Mouse (Mus musculus) spleen, postnatal 36 days (tissue): ENCODE results near the gene Rcc1.

ENCODE experiments used
- DNase-seq, 2 experiments: peaks; one replicate each; pipeline ENCODE4 v3.0.0; 2022; ENCODE audit warnings: low spot score in 2 of 2, mixed read lengths in 1 of 2

Gene Rcc1

GRCm38 (mm10) chr4:132353481-132353885 lies at the start of gene Rcc1:
Gene Rcc1 (minus strand): TSS chr4:132353605.
- DNase-seq, result peak; percentile 93 to 95

GRCm38 (mm10) chr4:132401016-132401415 lies 47.6 kb upstream of the Rcc1 start:
- no peak for DNase-seq

GRCm38 (mm10) chr4:132398863-132399262 lies 45.5 kb upstream of the Rcc1 start:
- no peak for DNase-seq

DNA sequence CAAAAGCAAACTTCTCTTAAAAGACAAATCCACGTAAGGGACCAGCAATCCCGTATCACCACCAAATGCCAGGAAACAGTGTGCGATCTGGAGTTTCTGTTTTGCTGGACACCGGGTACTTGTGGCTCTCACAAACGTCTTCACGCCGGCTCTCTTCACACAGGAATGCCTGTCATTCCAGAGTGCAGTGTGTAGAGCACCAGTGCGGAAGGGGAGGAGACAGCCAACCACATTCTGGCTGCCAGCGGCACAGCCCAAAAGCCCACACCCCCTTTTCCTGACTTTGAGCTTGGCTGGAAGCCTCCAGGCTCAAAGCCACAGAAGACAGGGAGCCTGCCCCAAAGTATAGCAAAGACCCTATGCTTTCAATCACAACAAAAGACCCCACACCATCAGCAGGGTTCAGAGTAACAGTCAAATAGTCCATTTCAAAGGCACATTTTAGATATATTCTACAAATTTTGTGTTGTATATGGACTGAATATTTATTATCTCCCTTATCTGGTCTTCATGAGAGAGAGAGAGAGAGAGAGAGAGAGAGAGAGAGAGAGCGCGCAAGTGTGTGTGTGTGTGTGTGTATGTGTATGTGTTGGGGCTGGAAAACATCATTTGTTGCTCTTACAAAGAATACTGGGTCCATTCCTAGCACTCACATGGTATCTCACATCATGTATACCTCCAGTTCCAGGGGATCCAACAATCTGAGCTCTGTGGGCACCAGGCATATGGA lies 44.8 kb upstream of the Rcc1 start:
- peak; percentile 22 to 37 for DNase-seq

GRCm38 (mm10) chr4:132397120-132397519 lies 43.7 kb upstream of the Rcc1 start:
- DNase-seq, result no peak

DNA sequence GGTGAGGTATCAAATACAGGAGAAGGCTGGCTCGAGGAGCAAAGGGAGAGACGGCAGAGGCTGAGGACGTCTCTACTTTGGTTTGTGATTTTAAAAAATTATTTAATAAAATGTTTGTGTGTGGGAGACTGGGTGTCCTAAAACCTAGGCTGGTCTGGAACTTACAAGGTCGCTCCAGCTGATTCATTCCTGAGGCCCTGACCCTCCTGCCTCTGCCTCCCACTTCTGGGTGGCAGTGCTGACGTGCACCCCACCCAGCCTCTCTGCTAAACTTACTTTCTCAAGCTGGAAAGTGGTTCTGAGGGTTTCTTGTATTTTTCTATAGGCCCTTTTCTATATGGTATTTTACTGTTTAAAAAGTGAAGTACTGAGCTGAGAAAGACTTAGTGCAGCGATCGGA lies 42.8 kb upstream of the Rcc1 start:
- DNase-seq, result no peak

DNA sequence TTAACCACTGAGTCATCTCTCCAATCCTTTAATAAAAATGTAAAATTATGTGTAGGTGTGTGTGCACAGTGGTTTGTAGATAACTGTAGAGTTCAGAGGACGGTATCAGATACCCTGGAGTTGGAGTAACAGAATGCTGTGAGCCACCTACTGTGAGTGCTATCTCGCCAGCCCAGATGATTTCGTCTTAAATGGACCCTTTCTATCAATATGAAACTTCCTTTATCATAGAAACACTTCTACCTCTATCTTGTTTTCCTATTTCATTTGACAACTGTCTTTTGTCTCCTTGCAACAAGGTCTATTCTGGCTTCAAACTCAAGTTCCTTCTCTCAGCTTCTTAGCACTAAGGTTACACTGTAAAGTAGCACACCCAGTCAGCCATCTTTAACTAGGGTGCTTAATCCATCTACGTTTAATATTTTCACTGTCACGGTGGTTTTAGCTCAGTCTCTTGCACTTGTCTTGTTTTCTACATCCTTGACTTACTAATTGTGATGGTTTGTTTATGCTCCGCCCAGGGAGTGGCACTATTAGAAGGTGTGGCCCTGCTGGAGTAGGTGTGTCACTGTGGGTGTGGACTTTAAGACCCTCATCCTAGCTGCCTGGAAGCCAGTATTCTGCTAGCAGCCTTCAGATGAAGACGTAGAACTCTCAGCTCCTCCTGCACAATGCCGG lies 37.8 kb upstream of the Rcc1 start:
- no peak for DNase-seq

- no peak for DNase-seq
Observed at GRCm38 (mm10) chr4:132389302-132389701, 35.9 kb upstream of the Rcc1 start.

DNA sequence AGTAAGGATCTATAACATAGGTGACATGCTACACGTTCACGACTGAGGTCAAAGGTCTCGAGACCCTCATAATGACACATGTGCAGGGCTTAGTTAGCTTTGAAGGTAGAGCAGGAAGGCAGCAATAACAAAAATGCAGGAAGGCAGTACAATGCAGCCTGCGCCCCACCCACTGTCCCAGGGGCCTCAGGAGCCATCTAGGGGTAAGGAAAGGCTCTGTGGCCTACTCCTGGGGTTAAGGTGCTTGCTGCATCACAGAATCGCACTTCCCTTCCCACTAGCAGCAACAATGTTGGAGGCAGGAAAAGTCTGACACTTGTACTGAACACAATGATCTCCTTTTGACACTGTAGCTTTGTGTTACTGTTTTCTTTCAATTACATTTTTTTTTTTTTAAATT lies 34.2 kb upstream of the Rcc1 start:
- no peak for DNase-seq

GRCm38 (mm10) chr4:132386846-132387245 lies 33.4 kb upstream of the Rcc1 start:
- no peak for DNase-seq

DNA sequence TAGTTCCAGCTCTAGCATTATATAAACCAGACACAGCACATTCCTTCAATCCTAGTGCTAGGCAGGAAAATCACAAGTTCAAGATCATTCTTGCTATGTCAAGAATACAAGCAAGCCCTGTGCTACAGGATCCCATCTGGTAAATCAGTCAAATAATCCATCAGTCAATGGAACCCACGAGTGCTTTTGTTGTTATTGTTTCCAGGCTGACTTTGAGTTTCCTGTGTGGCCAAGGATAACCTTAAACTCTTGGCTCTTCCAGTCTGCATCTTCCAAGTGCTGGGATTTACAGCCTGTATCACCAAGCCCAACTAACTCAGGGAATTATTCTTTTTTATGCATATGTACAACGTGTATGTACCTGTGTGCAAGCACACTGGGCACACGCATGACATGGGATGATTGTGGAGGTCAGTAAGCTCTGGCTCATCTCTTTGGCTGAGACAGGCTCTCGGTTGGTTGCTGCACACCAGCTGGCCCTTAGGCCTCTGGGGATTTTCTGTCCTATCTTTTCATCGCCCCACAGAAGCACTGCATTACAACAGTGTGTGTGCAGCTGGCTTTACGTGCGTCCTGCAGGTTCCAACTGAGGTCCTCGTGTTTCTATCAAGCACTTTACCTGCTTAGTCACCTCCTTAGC lies 32.5 kb upstream of the Rcc1 start:
- no peak for DNase-seq

GRCm38 (mm10) chr4:132383455-132383854 lies 30.1 kb upstream of the Rcc1 start:
- no peak for DNase-seq

- no peak for DNase-seq
Observed at GRCm38 (mm10) chr4:132382296-132382695, 28.9 kb upstream of the Rcc1 start.

DNA sequence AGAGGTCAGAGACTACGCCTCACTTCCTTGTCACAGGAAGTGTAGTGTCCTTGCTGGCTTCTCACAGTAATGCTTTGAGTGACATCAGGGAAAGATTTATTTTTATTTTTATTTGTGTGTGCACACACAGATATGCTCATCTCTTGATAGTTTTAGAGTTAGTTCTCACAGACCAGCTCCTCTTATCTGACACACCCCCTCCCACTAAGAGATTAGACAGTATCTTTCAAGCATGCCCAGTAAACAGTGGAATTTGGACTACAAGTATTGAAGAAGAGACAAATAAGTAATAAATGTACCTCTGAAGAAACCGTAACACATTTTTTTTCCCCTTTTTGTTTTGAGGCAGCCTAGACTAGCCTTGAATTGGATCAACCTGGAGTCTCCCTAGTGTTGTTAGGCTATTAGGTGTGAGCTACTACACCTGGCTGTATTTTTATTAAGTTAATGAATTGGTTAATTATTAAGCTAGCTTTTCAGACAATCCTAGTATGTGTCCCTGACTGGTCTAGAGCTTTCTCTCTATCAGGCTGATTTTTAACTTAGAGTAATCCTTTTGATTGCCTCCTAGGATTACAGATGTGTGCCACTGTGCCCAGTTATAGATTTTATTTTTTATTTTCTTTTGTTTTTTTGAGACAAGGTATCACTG lies 27.7 kb upstream of the Rcc1 start:
- DNase-seq, result no peak

GRCm38 (mm10) chr4:132373820-132374219 lies 20.4 kb upstream of the Rcc1 start:
- DNase-seq, result no peak

DNA sequence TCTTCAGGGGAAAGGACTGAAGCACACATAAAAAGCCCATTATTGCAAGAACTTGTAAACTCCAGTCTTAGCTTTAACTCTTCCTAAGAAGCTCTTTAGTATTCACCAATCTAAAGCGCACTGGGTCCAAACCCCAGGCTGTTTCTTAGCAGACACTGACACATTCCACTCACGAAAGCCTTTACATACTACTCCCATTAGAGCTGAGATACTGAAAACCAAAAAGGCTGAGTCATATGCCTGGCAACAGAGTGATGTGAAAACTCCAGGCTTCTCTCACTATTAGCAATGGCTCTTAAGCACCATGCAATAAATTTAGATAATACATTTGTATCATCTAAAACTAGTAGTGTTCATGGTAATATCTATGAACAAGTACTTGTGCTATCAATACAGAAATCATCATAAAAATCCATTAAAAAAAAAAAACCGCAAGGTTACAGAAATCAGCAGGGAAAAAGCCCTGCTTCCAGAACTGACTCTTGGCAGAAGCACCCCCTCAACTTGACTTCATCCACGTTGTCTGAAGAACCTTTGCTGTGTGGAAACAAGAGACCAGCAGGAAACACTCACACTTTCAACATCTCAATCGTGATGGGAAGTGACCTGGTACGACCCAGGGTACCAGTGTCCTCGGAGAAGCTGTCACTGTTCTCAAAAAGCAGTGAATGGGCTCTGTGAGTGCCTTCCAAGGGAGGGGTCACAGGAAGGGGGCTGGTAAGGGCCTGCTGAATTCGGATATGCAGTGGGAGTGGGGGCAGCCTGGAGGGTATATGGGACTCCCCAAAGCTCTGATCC lies 16.7 kb upstream of the Rcc1 start:
- no peak for DNase-seq

GRCm38 (mm10) chr4:132367480-132368201 lies 14.2 kb upstream of the Rcc1 start:
- DNase-seq, result no peak

DNA sequence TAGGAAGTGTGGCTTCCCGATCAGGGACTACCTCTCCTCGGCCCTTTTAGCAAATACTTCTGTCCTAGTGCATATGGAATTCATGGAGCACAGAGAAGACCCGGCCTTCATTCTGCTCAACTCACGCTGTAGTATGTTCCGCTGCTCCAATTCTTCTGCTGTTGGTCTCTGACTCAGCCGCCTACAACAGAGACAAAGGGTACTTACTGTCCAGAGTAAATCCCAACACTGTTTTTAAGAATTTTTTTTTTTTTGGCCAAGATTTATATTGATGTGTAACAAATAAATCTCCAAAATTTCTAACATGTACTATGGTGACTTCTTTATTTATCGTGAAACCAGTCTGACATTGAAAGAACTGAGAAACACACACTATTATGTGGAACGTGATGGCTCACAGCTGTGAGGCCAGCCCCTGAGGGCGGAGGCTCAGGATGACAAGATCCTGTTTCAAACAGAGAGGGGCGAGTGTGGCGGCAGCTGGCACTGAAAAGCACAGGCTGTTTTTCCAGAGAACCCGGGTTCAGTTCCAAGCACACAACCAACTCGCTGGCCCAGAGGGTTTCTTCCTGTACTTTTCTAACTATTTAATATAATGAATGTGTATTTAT lies 12.2 kb upstream of the Rcc1 start:
- no peak for DNase-seq

DNA sequence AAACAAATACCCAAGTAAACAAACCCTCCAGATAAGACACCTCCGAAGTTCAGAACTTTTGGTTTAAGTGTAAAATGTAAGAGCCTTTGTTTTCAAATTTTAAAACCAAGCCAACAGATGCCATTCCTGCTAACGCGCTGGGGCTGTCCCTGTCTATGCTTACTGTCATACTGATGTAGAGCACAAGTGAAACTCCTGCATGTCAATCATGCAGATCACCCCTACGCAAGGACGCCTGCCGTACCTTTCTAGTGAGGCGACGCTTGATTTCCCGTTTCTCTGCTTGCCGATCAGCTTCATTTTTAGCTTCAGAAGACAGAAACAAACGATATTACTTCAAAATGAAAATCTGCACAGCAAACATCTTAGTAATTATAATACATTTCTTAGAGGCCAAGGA lies 10.1 kb upstream of the Rcc1 start:
- DNase-seq, result no peak

DNA sequence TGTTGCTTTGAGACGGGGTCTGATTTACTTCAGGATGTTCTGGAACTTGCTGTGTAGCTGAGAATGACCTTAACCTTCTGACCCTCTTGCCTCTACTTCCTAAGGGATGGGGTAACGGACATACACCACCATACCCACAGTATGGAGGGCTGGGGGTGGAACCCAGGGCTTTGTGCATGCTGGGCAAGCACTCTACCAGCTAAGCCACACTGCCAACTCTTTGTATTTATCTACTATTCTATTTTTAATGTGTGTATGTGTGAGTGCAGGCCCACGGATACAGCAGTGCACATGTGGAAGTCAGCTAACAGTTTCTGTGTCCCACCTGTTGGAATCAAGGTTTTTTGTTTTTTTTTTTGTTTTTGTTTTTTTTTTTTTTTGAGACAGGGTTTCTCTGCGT lies 6.1 kb upstream of the Rcc1 start:
- DNase-seq, result no peak

- DNase-seq, result peak; percentile 62 to 70
Observed at GRCm38 (mm10) chr4:132356170-132356569, 2.8 kb upstream of the Rcc1 start.
